Mouse (Mus musculus): Measurements from ENCODE around the gene Gp5. TPM values are rescaled to one million over a fixed set of nuclear protein-coding genes. Genes with fewer than 3 reads are reported as not detected.
"Not testable (repeated sequence)": the region's sequence is repeated elsewhere in the genome, so short reads cannot be mapped to it uniquely, and the experiment has no call there.

Gene Gp5
- polyA plus RNA-seq (2012; fragmentation: generic; extraction: Trizol) = 0.50 TPM

- H3K79me2 ChIP-seq (ENCODE audit: control insufficient read depth, insufficient read depth) = no peaks in the 10 kb centered on the region
- H3K36me3 ChIP-seq (ENCODE audit: control insufficient read depth, insufficient read depth) = peaks cover 47% of the 10 kb centered on the region
- no peak within 1 kb of the TSS for H3K4me2 ChIP-seq (ENCODE audit: low read depth)
- H3K27me3 ChIP-seq (ENCODE audit: control insufficient read depth, insufficient read depth, insufficient read length) = no peaks in the 10 kb centered on the region
- H3ac ChIP-seq (ENCODE audit: control insufficient read depth, insufficient read length) = no peak within 1 kb of the TSS
- TF ChIP-seq TCF12 (IDR thresholded peaks at IDR 0.05; ENCODE audit: insufficient read depth, poor library complexity, severe bottlenecking) (no peak), POLR2AphosphoS2 (IDR thresholded peaks at IDR 0.05; ENCODE audit: insufficient read length, low read depth) (no peak), CEBPB (IDR thresholded peaks at IDR 0.05; ENCODE audit: insufficient read depth, poor library complexity, severe bottlenecking) (no peak), MYOD1 (IDR thresholded peaks at IDR 0.05; ENCODE audit: control insufficient read depth in 1 of 3, insufficient read length in 2 of 3, low read depth in 2 of 3) (no peak), MYOG (IDR thresholded peaks at IDR 0.05; ENCODE audit: control insufficient read depth in 1 of 3, insufficient read depth in 1 of 3, insufficient read length in 2 of 3, low read depth in 2 of 3) (no peak)
- no peak within 1 kb of the TSS for H3K4me3 ChIP-seq
Measured at GRCm38 (mm10) chr16:30310647-30311046, at the start of gene Gp5. TSS of gene Gp5 (minus strand) at chr16:30310779.

- Histone ChIP-seq H3K79me2 (ENCODE audit: control insufficient read depth, insufficient read depth) (peaks cover 30% of the 10 kb centered on the region), H3K36me3 (ENCODE audit: control insufficient read depth, insufficient read depth) (peaks cover 72% of the 10 kb centered on the region)
- not testable (repeated sequence) for H3ac ChIP-seq (ENCODE audit: control insufficient read depth, insufficient read length); H3K4me2 ChIP-seq (ENCODE audit: low read depth); H3K4me3 ChIP-seq; H3K27me3 ChIP-seq (ENCODE audit: control insufficient read depth, insufficient read depth, insufficient read length)
Measured at GRCm38 (mm10) chr16:30353489-30353888, 42.9 kb upstream of the Gp5 start.

- Histone ChIP-seq H3K79me2 (ENCODE audit: control insufficient read depth, insufficient read depth) (no peaks in the 10 kb centered on the region), H3K36me3 (ENCODE audit: control insufficient read depth, insufficient read depth) (peaks cover 59% of the 10 kb centered on the region), H3K4me3 (no peak overlapping the region), H3K27me3 (ENCODE audit: control insufficient read depth, insufficient read depth, insufficient read length) (no peaks in the 10 kb centered on the region), H3ac (ENCODE audit: control insufficient read depth, insufficient read length) (no peak overlapping the region), H3K4me2 (ENCODE audit: low read depth) (no peak overlapping the region)
- TF ChIP-seq USF1 (IDR thresholded peaks at IDR 0.05; ENCODE audit: low read depth) = no peak
- TF ChIP-seq MYOG (IDR thresholded peaks at IDR 0.05; ENCODE audit: control insufficient read depth in 1 of 3, insufficient read depth in 1 of 3, insufficient read length in 2 of 3, low read depth in 2 of 3) = no peak
- TF ChIP-seq CEBPB (IDR thresholded peaks at IDR 0.05; ENCODE audit: insufficient read depth, poor library complexity, severe bottlenecking) = no peak
- TF ChIP-seq MYOD1 (IDR thresholded peaks at IDR 0.05; ENCODE audit: control insufficient read depth in 1 of 3, insufficient read length in 2 of 3, low read depth in 2 of 3) = no peak
- no peak for TF ChIP-seq POLR2AphosphoS2 (IDR thresholded peaks at IDR 0.05; ENCODE audit: insufficient read length, low read depth)
- no peak for TF ChIP-seq REST (IDR thresholded peaks at IDR 0.05; ENCODE audit: insufficient read depth, insufficient read length)
- no peak for TF ChIP-seq E2F4 (IDR thresholded peaks at IDR 0.05; ENCODE audit: insufficient read depth)
- no peak for TF ChIP-seq TCF3 (IDR thresholded peaks at IDR 0.05; ENCODE audit: insufficient read length, low read depth)
- TF ChIP-seq MAX (IDR thresholded peaks at IDR 0.05; ENCODE audit: low read depth) = no peak
- no peak for TF ChIP-seq SRF (IDR thresholded peaks at IDR 0.05; ENCODE audit: control insufficient read depth, insufficient read length, low read depth)
Measured at GRCm38 (mm10) chr16:30314236-30314635, 3.7 kb upstream of the Gp5 start.

GRCm38 (mm10) chr16:30310171-30310515 lies 436 bp downstream of the Gp5 start:
- Histone ChIP-seq H3K4me2 (ENCODE audit: low read depth) (no peak overlapping the region), H3K27me3 (ENCODE audit: control insufficient read depth, insufficient read depth, insufficient read length) (no peaks in the 10 kb centered on the region)

GRCm38 (mm10) chr16:30309395-30310170 lies 996 bp downstream of the Gp5 start:
- Histone ChIP-seq H3K79me2 (ENCODE audit: control insufficient read depth, insufficient read depth) (no peaks in the 10 kb centered on the region), H3K4me3 (no peak overlapping the region), H3K36me3 (ENCODE audit: control insufficient read depth, insufficient read depth) (peaks cover 38% of the 10 kb centered on the region), H3K4me2 (ENCODE audit: low read depth) (no peak overlapping the region), H3ac (ENCODE audit: control insufficient read depth, insufficient read length) (no peak overlapping the region), H3K27me3 (ENCODE audit: control insufficient read depth, insufficient read depth, insufficient read length) (no peaks in the 10 kb centered on the region)
- peak; percentile 90 for TF ChIP-seq POLR2AphosphoS2 (IDR thresholded peaks at IDR 0.05; ENCODE audit: insufficient read length, low read depth)
- TF ChIP-seq TCF3 (IDR thresholded peaks at IDR 0.05; ENCODE audit: insufficient read length, low read depth) = no peak

More at GRCm38 (mm10) chr16:30310171-30310515, 436 bp downstream of the Gp5 start:
- H3K36me3 ChIP-seq (ENCODE audit: control insufficient read depth, insufficient read depth) = peaks cover 42% of the 10 kb centered on the region
- TF ChIP-seq TCF12 (IDR thresholded peaks at IDR 0.05; ENCODE audit: insufficient read depth, poor library complexity, severe bottlenecking) = no peak
- H3K79me2 ChIP-seq (ENCODE audit: control insufficient read depth, insufficient read depth) = no peaks in the 10 kb centered on the region
- no peak overlapping the region for H3K4me3 ChIP-seq
- no peak overlapping the region for H3ac ChIP-seq (ENCODE audit: control insufficient read depth, insufficient read length)

- H3K79me2 ChIP-seq (ENCODE audit: control insufficient read depth, insufficient read depth) = no peaks in the 10 kb centered on the region
- no peak overlapping the region for H3K4me3 ChIP-seq
- H3K4me2 ChIP-seq (ENCODE audit: low read depth) = no peak overlapping the region
- no peak overlapping the region for H3ac ChIP-seq (ENCODE audit: control insufficient read depth, insufficient read length)
- peaks cover 31% of the 10 kb centered on the region for H3K36me3 ChIP-seq (ENCODE audit: control insufficient read depth, insufficient read depth)
- no peaks in the 10 kb centered on the region for H3K27me3 ChIP-seq (ENCODE audit: control insufficient read depth, insufficient read depth, insufficient read length)
- no peak for TF ChIP-seq USF1 (IDR thresholded peaks at IDR 0.05; ENCODE audit: low read depth)
- TF ChIP-seq POLR2AphosphoS2 (IDR thresholded peaks at IDR 0.05; ENCODE audit: insufficient read length, low read depth) = peak; percentile 68
- no peak for TF ChIP-seq MAX (IDR thresholded peaks at IDR 0.05; ENCODE audit: low read depth)
- TF ChIP-seq POLR2A (IDR thresholded peaks at IDR 0.05; ENCODE audit: insufficient read length, low read depth) = peak; percentile 19
- TF ChIP-seq REST (IDR thresholded peaks at IDR 0.05; ENCODE audit: insufficient read depth, insufficient read length) = no peak
- TF ChIP-seq TCF3 (IDR thresholded peaks at IDR 0.05; ENCODE audit: insufficient read length, low read depth) = no peak
- TF ChIP-seq SRF (IDR thresholded peaks at IDR 0.05; ENCODE audit: control insufficient read depth, insufficient read length, low read depth) = no peak
- no peak for TF ChIP-seq MYOD1 (IDR thresholded peaks at IDR 0.05; ENCODE audit: control insufficient read depth in 1 of 3, insufficient read length in 2 of 3, low read depth in 2 of 3)
- TF ChIP-seq MYOG (IDR thresholded peaks at IDR 0.05; ENCODE audit: control insufficient read depth in 1 of 3, insufficient read depth in 1 of 3, insufficient read length in 2 of 3, low read depth in 2 of 3) = no peak
Measured at GRCm38 (mm10) chr16:30308616-30309394, 1.8 kb downstream of the Gp5 start.
